Mouse (Mus musculus): ENCODE data around the gene Tln2. TPM values are rescaled to one million over a fixed set of nuclear protein-coding genes. Genes with fewer than 3 reads are reported as not detected.

The Tln2 gene
- polyA plus RNA-seq, 1 experiment from 2014 or later, result 19.0 TPM

DNA sequence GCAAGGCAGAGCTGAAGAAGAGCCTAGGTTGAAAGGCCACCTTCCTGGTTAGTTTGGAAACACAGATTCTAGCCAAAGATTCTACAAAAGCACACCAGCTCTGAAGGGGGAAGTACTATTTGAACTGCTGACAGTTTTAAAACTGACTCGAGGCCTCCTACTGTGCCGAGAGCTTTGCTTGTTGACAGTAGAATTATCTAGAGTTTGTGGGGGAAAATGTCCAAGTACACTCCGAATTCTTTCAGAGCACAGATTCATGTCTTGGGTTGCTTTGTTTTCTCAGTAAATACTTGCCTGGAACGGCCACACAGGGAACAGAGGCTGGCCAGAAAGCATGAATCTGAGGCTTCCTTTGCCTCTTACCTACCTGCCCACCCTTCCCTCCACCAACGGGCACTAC, 179.4 kb downstream of the Tln2 start:
- Histone ChIP-seq H3K4me3 (no peak overlapping the region), H3K27ac (no peak overlapping the region), H3K9me3 (no peaks in the 10 kb centered on the region), H3K27me3 (replicated peaks) (no peaks in the 10 kb centered on the region), H3K4me2 (replicated peaks) (no peak overlapping the region), H3K9ac (no peak overlapping the region), H3K36me3 (no peaks in the 10 kb centered on the region), H3K4me1 (no peaks in the 10 kb centered on the region)
- ATAC-seq (ENCODE audit: low FRiP score, low read depth), result no peak
- WGBS, result 62% methylated on average over 5 of the region's 5 CpGs

DNA sequence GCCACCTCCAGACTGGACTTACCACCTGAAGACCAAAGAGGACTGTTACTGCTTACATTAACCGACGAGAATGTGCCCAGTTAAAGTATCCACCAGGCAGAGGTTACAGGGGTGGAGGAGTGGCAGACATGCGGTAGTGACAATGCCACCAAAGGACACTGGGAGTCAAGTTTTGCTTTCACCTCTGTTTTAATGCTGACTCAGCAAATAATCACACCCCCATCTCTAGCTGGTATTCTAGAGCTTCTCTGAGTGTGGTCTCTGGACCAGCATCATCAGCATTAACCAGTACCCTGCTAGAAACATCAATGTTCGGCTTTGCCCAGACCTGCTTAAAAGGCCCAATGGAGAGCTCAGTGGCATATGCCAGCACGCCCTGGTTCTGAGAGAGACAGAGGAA, 180.7 kb downstream of the Tln2 start:
- H3K4me1 ChIP-seq, result no peaks in the 10 kb centered on the region
- no peaks in the 10 kb centered on the region for H3K36me3 ChIP-seq
- 90% methylated on average over 5 of the region's 5 CpGs for WGBS
- H3K27ac ChIP-seq, result no peak overlapping the region
- ATAC-seq (ENCODE audit: low FRiP score, low read depth), result no peak
- H3K9me3 ChIP-seq, result no peaks in the 10 kb centered on the region
- no peak overlapping the region for H3K4me2 ChIP-seq (replicated peaks)
- H3K4me3 ChIP-seq, result no peak overlapping the region
- no peaks in the 10 kb centered on the region for H3K27me3 ChIP-seq (replicated peaks)
- no peak overlapping the region for H3K9ac ChIP-seq

DNA sequence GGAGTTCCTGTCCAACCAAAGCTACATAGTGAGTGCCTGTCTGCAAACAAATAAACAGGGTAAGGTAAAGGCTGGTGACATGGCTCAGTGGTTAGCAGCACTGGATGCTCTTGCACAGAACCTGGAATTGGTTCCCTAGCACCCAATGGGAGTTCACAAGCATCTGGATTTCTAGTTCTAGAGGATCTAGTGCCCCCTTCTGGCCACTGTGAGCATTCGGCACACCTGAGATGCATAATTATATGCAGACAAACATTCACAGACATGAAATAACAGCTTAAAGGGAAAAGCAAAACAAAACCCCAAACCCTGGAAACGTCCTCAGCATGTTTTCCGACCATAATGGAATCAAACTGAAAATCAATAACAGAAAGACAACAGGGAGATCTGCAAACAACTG, 191.4 kb downstream of the Tln2 start:
- no peak overlapping the region for H3K27ac ChIP-seq
- H3K4me3 ChIP-seq, result no peak overlapping the region
- H3K9ac ChIP-seq, result no peak overlapping the region
- no peaks in the 10 kb centered on the region for H3K36me3 ChIP-seq
- no peaks in the 10 kb centered on the region for H3K27me3 ChIP-seq (replicated peaks)
- H3K9me3 ChIP-seq, result no peaks in the 10 kb centered on the region
- H3K4me1 ChIP-seq, result no peaks in the 10 kb centered on the region
- 90% methylated on average over 3 of the region's 3 CpGs for whole genome bisulfite sequencing
- ATAC-seq (ENCODE audit: low FRiP score, low read depth), result no peak
- no peak overlapping the region for H3K4me2 ChIP-seq (replicated peaks)

DNA sequence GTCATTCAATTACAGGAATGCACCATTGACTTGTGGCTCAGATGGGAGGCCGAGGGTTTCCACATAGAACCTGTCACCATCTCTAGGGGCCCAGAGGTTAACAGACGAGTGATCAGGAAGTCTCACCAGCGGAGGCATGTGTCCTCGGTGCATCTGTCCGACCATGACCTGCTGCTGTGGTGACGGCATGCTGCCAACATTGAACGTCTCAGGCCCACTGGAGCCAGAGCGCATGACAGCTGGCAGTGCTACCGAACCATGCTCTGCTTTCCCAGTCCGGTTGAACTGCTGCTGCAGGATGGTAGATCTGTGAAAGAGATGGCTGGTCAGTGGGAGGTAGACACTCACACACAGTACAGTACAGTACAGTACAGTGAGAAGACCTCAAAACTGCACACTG, 197.0 kb downstream of the Tln2 start:
- H3K4me1 ChIP-seq, result no peaks in the 10 kb centered on the region
- H3K4me2 ChIP-seq (replicated peaks), result no peak overlapping the region
- no peaks in the 10 kb centered on the region for H3K36me3 ChIP-seq
- WGBS, result 91% methylated on average over 10 of the region's 10 CpGs
- H3K9me3 ChIP-seq, result no peaks in the 10 kb centered on the region
- no peak for ATAC-seq (ENCODE audit: low FRiP score, low read depth)
- H3K9ac ChIP-seq, result no peak overlapping the region
- H3K27ac ChIP-seq, result no peak overlapping the region
- no peak overlapping the region for H3K4me3 ChIP-seq
- no peaks in the 10 kb centered on the region for H3K27me3 ChIP-seq (replicated peaks)

DNA sequence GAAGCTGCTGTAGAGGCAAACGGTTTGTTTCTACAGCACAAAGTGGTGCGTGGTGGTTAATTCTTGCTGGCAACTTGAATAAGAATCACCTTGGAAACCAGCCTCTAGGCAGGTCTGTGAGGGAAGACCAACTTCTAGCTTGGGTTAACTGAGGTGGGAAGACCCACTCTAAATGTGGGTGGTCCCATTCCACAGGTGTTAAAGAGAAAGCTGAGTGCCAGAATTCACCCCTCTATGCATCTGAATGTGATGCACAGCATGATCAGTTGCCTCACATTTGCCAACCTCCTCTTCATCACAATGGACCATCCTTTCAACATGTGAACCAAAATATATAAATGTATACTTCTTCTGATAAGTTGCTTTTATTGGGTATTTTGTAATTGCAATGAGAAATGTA, 197.4 kb downstream of the Tln2 start:
- Histone ChIP-seq H3K9me3 (no peaks in the 10 kb centered on the region; the same call in 1 of the 2 replicates), H3K36me3 (no peaks in the 10 kb centered on the region), H3K9ac (no peak overlapping the region), H3K4me3 (no peak overlapping the region), H3K4me1 (no peaks in the 10 kb centered on the region), H3K27ac (no peak overlapping the region), H3K27me3 (replicated peaks) (no peaks in the 10 kb centered on the region), H3K4me2 (replicated peaks) (no peak overlapping the region)
- no peak for ATAC-seq (ENCODE audit: low FRiP score, low read depth)
- WGBS, result 76% methylated on average over 2 of the region's 2 CpGs

DNA sequence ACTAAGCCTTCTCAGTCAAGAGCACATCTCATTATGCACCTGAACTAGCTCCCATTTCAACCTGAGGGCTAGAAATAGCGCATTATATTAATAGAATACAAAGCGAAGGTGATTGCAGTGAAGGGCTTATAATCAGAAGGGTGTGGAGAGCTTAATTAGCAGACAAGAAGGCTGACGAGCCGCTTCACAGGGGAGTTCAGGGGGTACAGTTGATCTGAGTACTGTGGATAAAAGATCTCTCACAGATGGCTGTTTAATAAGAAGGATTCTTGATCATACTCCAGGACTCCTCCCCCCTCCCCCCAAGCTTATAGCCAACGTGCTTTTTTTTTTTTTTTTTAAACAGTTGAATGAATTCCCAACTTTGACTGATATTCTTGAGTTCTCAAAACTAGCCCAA, 198.0 kb downstream of the Tln2 start:
- H3K4me2 ChIP-seq (replicated peaks), result no peak overlapping the region
- H3K27me3 ChIP-seq (replicated peaks), result no peaks in the 10 kb centered on the region
- no peak overlapping the region for H3K9ac ChIP-seq
- 87% methylated on average over 5 of the region's 5 CpGs for WGBS
- no peaks in the 10 kb centered on the region for H3K36me3 ChIP-seq
- no peaks in the 10 kb centered on the region for H3K4me1 ChIP-seq
- H3K9me3 ChIP-seq, result no peaks in the 10 kb centered on the region; the same call in 1 of the 2 replicates
- H3K27ac ChIP-seq, result no peak overlapping the region
- no peak for ATAC-seq (ENCODE audit: low FRiP score, low read depth)
- no peak overlapping the region for H3K4me3 ChIP-seq

DNA sequence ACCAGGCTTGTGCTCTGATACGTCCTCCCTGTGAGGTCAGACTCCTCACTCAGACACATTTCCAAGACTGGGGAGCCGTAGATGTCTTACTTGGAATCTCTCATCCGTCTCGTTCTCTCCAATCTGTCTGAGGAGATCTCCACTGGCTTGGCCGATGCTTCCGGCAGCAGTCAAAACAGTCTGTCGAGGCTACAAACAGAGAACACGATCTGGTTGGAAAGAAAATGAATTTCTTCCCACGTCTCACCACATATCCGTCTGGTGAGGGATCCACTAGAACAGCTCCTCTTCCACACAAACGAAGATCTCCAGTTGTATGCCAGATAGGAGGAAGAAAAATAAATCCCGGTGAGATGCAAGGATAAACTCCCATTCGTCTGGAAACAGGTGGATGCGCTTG, 205.1 kb downstream of the Tln2 start:
- Histone ChIP-seq H3K4me2 (replicated peaks) (no peak overlapping the region), H3K36me3 (no peaks in the 10 kb centered on the region), H3K27me3 (replicated peaks) (no peaks in the 10 kb centered on the region), H3K4me3 (no peak overlapping the region), H3K27ac (no peak overlapping the region), H3K9me3 (no peaks in the 10 kb centered on the region; the same call in 1 of the 2 replicates), H3K9ac (no peak overlapping the region), H3K4me1 (no peaks in the 10 kb centered on the region)
- WGBS, result 91% methylated on average over 14 of the region's 14 CpGs
- ATAC-seq (ENCODE audit: low FRiP score, low read depth), result no peak

DNA sequence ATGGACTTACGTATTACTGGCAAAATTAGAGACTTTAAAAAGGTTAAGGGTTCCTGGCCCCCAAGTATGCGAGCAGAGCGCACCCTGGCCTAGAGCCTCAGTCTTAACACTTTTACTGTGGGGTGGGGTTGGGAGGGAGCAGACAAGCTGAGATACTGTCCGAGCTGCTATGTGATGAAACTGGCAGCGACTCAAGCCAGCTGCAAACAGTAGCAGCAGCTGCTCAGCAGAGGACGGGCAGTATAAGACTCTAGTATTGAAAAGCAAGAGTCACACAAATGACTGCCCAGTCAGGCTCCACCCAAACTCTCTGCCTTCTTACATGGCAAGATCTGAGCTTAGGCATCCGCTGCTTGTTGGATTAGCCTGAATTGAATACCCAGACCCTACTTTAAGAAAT, 206.1 kb downstream of the Tln2 start:
- Histone ChIP-seq H3K4me1 (no peaks in the 10 kb centered on the region), H3K27ac (no peak overlapping the region), H3K36me3 (no peaks in the 10 kb centered on the region), H3K27me3 (replicated peaks) (no peaks in the 10 kb centered on the region), H3K4me3 (no peak overlapping the region), H3K4me2 (replicated peaks) (no peak overlapping the region), H3K9ac (no peak overlapping the region), H3K9me3 (no peaks in the 10 kb centered on the region; the same call in 1 of the 2 replicates)
- no peak for ATAC-seq (ENCODE audit: low FRiP score, low read depth)
- 89% methylated on average over 7 of the region's 7 CpGs for WGBS

DNA sequence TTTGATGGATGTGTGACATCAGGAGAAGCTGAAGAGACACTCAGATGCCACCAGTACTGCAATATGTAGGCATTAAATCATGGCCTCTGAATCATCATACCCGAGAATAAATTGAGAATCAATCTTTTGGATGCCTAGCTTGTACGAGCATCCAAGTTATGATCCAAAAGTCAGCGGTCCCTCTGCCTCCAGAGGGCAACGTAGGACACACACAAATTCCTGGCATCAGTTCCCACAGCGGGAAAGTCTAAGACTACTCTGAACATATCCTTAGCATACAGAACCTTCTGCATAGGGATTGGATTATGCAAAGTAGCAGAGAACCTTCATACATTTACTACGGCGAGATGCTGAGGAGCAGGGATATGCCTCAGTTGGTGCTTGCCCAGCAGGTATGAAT, 210.5 kb downstream of the Tln2 start:
- no peaks in the 10 kb centered on the region for H3K9me3 ChIP-seq
- H3K4me3 ChIP-seq, result no peak overlapping the region
- H3K36me3 ChIP-seq, result no peaks in the 10 kb centered on the region; the same call in 1 of the 2 replicates
- 87% methylated on average over 7 of the region's 7 CpGs for WGBS
- H3K4me2 ChIP-seq (replicated peaks), result no peak overlapping the region
- H3K27ac ChIP-seq, result no peak overlapping the region
- no peaks in the 10 kb centered on the region for H3K4me1 ChIP-seq
- no peak for ATAC-seq (ENCODE audit: low FRiP score, low read depth)
- no peak overlapping the region for H3K9ac ChIP-seq
- no peaks in the 10 kb centered on the region for H3K27me3 ChIP-seq (replicated peaks)

DNA sequence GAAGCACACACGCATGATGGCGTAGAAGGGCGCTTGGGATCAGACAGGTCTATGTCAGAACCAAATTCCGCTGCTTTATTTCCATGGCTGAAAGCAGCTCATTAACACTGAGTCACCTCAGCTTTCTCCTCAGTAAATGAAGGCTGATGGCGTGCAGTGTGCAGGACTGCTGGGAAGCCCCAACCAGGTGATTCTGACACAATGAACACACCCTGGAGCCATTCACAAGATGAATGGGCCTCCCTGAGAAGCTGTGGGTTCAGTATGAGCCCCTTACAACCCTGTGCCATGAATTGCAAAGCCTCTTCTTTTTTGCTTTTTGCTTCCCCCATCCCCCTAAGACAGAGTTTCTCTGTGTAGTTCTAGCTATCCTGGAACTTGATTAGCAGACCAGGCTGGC, 212.3 kb downstream of the Tln2 start:
- no peaks in the 10 kb centered on the region for H3K4me1 ChIP-seq
- ATAC-seq (ENCODE audit: low FRiP score, low read depth), result no peak
- H3K9me3 ChIP-seq, result no peaks in the 10 kb centered on the region
- no peaks in the 10 kb centered on the region; the same call in 1 of the 2 replicates for H3K36me3 ChIP-seq
- 90% methylated on average over 5 of the region's 5 CpGs for whole genome bisulfite sequencing
- H3K27ac ChIP-seq, result no peak overlapping the region
- H3K9ac ChIP-seq, result no peak overlapping the region
- no peaks in the 10 kb centered on the region for H3K27me3 ChIP-seq (replicated peaks)
- no peak overlapping the region for H3K4me3 ChIP-seq
- no peak overlapping the region for H3K4me2 ChIP-seq (replicated peaks)

DNA sequence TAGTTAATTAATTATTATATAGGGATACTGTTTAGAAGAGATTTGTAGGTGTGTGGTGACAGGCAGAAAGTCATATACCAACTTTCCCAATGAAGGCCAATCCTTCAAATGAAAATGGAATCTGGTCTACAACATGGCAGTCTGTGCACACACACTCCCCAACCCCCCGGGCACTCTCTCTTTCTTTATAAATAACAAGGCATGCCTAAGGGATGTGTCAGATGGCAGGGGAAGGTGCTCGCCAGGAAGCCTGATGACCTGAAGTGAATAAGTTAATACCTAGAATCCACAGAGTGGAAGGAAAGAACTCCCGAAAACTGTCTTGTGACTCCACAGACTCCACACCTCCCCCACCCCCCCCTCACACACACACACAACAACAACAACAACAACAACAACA, 228.2 kb downstream of the Tln2 start:
- Histone ChIP-seq H3K9ac (no peak overlapping the region), H3K4me2 (replicated peaks) (no peak overlapping the region), H3K36me3 (no peaks in the 10 kb centered on the region), H3K27me3 (replicated peaks) (no peaks in the 10 kb centered on the region), H3K4me3 (no peak overlapping the region), H3K27ac (no peak overlapping the region), H3K9me3 (peaks cover 4% of the 10 kb centered on the region; the same call in 1 of the 2 replicates), H3K4me1 (no peaks in the 10 kb centered on the region)
- no peak for ATAC-seq (ENCODE audit: low FRiP score, low read depth)
- 85% methylated on average over 3 of the region's 3 CpGs for WGBS

DNA sequence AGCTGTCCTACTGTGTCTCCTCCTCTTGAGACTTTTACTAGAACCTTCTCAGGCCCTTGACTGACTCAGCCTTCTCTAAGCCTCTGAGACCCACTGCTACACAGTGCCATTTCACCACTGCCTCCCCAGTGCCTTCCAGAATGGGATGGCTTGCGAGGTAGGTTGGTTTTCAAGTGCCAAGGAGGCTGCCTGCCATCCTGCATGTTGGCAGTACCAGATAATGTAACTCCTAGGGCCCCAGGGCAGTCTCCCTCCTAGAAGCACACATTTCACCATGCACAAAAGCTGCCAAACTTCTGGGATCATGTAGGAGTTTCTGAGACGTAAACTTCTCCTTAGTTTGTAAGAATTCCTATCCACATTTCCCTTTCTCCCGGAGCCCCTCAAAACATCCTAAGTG, 231.1 kb downstream of the Tln2 start:
- 96% methylated on average over 3 of the region's 3 CpGs for WGBS
- no peak for ATAC-seq (ENCODE audit: low FRiP score, low read depth)
- Histone ChIP-seq H3K27me3 (replicated peaks) (no peaks in the 10 kb centered on the region), H3K4me1 (no peaks in the 10 kb centered on the region), H3K4me2 (replicated peaks) (no peak overlapping the region), H3K9ac (no peak overlapping the region), H3K9me3 (no peaks in the 10 kb centered on the region), H3K27ac (no peak overlapping the region), H3K4me3 (no peak overlapping the region), H3K36me3 (no peaks in the 10 kb centered on the region)

DNA sequence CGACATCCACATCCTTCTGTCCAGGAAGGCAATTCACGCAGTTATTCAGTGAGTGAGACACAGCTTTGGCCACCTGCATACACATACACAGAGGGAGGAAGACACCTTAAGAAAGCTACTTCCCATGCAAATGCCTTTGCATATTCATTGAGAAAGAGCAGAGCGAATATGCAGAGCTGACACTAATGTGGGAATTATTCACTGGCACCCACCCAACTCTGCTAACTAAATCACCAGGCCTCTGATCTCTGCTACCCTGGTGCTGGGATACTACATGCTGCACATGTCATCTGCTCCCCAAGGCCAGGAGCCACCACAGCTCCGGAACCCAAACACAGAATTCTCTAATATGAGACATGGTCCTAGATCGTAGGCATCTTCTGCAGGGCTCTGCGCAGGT, 237.6 kb downstream of the Tln2 start:
- no peak for ATAC-seq (ENCODE audit: low FRiP score, low read depth)
- Histone ChIP-seq H3K27me3 (replicated peaks) (no peaks in the 10 kb centered on the region), H3K9me3 (no peaks in the 10 kb centered on the region), H3K27ac (no peak overlapping the region), H3K4me2 (replicated peaks) (no peak overlapping the region), H3K9ac (no peak overlapping the region), H3K4me3 (no peak overlapping the region), H3K36me3 (no peaks in the 10 kb centered on the region), H3K4me1 (no peaks in the 10 kb centered on the region)
- WGBS, result 92% methylated on average over 6 of the region's 6 CpGs
